Mouse (Mus musculus) cerebellum, postnatal 4 days (tissue): ENCODE measurements around the gene Asic3.
"Not testable (repeated sequence)": the region's sequence is repeated elsewhere in the genome, so short reads cannot be mapped to it uniquely, and the experiment has no call there.

Source experiments
- DNase-seq, 2 experiments: peaks; one replicate each; pipeline ENCODE4 v3.0.0; 2022; ENCODE audit warnings: low spot score in 2 of 2, mixed read lengths in 1 of 2

The Asic3 gene

DNA sequence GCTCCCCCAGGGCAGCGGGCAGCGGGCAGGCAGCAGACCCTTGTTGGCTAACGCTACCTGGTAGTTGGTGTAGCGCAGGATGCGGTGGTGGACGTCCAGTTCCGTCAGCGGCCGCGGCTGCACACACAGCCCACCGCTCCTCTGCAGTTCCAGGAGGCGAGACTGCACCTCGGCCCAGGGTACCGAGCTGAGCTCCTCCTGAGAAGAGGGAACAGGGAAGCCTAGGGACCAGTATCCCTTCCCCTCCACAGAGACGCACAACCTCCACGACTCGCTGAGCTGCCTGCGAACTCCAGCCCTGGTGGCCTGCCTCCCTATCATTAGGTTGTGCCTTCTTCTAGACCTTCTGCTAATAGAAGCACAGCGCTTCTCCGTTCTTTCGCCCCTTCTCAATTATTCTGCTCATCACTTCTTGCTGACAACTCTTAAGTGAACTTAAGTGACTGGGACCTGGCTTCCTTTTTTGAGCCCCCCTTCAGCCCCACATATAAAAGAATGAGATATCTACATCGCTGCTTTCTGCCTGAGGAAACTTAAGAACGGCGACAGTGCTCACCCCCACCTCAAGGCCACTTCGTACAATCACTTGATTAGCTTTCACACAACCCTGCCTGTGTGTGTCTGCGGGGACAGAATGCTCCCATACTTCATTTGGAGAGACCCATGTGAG is 24.8 kb upstream of the Asic3 start:
- DNase-seq, result no peak

GRCm38 (mm10) chr5:24389011-24389657 is 24.1 kb upstream of the Asic3 start:
- DNase-seq, result no peak

DNA sequence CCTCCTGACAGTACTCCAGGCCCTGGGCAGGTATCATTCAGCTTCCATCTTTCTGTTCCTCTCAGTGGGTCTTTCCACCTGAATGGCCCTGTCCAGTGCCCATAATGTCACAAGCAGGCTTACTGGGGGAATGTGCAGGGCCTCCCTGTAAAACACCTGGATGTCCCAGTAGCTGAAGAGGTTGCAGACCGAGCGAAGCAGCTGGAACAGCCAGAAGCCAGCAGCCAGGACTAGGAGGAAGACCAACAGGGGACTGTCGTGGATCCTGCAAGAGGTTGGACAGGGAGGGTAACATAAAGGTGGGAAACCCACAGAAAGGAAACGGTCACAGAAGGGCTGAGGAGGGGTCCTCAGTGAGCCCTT is 23.6 kb upstream of the Asic3 start:
- DNase-seq, result no peak

DNA sequence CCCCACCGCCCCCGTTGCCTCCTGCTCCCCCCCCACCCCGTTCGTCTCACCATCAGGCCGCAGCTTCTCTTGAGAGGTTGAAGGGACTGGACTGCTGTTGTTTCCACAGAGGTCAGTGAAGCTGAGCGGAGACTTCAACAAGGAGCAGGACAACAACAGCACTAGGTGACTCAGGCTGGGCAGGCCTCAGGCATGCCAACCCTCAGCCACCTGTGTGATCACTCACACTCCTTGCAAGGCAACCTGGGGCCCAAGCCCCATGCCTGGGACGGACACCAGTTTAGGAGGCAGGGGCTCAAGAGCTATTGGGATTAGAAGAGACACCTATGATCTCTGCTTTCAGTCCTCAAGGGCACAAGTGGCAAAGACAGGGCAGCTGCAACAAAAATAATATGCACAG is 21.3 kb upstream of the Asic3 start, which contains the start of gene Atg9b:
Gene Atg9b (minus strand): TSS at position 280 of the 400 bp plus-strand sequence.
- DNase-seq, result no peak

DNA sequence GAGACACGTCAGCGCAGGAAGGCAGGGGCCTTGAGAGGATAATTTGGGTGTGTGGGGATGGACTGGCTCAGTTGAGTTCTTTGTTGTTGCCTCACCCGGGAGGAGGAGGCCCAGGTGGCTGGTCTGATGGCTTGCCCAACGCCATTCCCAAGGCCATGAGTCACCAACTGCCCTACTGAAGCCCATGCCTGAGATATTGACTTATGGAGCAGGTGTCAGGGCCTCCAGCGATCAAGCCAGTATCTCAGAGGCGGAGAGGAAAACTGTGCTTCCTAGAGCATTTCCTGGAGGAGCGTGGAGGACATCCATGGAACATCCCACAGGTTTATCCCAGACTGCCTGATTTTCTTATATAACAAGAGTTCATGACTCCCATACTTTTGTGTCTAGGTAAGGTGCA is 20.5 kb upstream of the Asic3 start:
- DNase-seq, result no peak

GRCm38 (mm10) chr5:24393392-24393997 is 19.7 kb upstream of the Asic3 start, which contains the start of gene Abcb8:
Abcb8 (plus strand) TSS chr5:24393663.
- peak; percentile 68 to 83 for DNase-seq

GRCm38 (mm10) chr5:24394165-24394894 is 18.9 kb upstream of the Asic3 start:
- peak; percentile 79 to 92 for DNase-seq

GRCm38 (mm10) chr5:24396254-24396653 is 16.9 kb upstream of the Asic3 start:
- not testable (repeated sequence) for DNase-seq

DNA sequence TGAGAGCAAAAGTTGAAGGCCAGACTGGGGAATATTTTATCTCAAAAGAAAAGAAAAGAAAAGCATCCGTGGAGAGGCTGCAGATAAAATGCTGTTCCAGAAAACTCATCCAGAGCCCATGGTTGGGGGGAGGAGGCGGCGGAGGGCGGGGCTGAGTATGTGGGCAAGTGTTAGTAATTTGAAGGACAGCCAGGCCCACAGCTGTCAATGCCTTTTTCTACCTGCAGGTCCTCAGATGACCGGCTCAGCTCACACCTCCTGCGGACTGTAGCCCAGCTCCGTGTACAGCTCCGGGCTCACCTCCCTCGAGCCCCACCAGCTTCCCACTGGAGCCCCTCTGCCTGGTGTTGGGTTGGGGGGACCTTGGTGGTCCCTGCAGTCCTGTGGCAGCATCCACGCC is 13.5 kb upstream of the Asic3 start:
- DNase-seq, result no peak

DNA sequence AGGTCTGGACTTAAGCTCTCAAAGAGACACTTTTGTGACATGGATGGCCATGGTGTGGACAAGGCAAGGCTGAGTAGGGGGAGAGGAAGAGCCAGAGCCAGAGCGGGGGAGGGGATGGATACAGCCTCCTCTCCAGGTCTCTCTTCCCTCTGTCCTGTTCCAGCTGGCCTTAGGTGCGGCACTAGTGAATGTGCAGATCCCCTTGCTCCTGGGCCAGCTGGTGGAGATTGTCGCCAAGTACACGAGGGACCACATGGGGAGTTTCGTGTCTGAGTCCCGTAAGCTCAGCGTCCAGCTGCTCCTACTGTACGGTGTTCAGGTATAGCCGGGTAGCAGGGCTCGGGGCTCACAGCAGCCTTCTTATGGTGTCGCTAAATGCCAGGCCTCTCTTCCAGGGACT is 12.8 kb upstream of the Asic3 start:
- DNase-seq, result no peak

DNA sequence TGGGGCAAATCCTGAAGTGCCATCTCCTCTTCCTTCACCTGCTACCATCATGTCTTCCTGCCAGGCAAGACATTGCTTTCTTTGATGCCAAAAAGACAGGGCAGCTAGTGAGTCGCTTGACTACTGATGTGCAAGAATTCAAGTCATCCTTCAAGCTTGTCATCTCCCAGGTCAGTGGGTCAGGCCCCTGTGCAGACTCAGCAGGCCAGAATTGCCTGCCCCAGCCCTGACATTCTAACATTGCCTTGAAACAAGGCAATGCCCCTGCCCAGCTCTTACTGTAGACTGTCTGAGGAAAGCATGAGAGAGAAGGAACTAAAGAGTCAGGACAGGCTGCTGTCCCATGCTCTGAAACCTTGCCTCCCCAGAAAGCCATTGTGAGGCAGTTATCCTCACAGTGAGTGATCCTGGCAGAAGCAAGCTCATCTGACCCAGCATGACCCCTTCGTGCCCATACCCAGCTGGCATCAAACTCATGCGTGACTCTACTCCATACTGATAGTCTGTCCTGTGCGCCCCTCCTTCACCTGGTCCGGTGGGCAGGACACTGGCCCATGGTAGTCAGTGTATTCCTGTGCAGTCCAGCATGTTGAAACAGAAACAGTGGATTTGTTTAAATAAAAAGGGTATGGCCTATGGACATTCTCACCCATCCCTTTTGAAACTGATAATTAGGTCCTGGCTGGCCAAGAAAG is 12.1 kb upstream of the Asic3 start:
- DNase-seq, result no peak

DNA sequence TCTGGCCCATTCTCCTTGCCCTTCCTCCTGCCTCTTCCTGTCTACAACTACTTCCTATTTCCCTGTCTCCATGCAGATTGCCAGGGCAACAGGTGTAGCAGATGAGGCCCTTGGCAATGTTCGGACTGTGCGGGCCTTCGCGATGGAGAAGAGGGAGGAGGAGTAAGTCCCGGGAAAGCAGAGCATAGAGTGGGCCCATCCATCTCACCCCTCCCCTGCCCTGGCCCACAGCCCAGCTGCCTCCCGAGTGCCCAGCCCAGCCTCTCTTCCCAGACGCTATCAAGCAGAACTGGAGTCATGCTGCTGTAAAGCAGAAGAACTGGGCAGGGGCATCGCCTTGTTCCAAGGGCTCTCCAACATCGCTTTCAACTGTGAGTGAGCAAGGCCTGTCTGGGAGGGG is 11.2 kb upstream of the Asic3 start:
- peak in 1 of 2 experiments; percentile 66 for DNase-seq

DNA sequence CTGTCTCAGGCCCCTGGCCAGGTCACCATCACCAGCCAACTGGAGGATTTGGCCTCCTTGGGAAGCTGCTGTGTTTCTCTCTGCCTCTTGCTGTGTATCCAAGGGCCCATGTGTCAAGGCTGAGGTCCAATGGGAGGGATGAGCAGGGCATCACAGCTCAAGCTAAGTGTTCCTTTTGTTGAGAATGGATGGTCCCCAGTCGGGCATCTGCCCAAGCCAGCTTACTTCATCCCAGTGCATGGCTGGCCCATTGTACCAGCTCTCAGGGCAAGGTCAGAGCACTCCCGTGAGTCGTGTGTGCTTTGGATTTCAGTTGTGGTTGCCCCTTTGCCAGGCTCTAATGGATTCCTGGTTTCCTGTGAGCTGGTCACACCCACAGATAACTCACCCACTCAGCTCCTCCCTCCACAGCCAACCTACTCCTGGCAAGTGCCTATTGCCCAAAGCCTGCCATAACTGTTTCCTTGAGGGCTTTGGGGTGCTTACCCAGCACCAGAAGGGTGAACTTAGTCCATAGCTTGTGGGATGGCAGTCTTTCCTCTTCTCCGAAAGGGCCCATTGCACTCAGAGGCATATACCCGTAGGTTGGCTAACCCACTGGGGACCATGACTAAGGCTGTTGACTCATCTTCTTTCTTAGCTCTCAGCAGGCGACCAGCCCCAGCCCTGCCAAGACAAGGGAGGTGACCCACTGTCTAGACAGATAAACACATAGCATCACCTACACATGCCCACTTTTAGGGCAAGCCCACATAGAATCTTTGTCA is 8.4 kb upstream of the Asic3 start:
- DNase-seq, result no peak

GRCm38 (mm10) chr5:24405389-24405876 is 7.8 kb upstream of the Asic3 start:
- no peak for DNase-seq

GRCm38 (mm10) chr5:24408651-24409050 is 4.5 kb upstream of the Asic3 start:
- no peak for DNase-seq

DNA sequence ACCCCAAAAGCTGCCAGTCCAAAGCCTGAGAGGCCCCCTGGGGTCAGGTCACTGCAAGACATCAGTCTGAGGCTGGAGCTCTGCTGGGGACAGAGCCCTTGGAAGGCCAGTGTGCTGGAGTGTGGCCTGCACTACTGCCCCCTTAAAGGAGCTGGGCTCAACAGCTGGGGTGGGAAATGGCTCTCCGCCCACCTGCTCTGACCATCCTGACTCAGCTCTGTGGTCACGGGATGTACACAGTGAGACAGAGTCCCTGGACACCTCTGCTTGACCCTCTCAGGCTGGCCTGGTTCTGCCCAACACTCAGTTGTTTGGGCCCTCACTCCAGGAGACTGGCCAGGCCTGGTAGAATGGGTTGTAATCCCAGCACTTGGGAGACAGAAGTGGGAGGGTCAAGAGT is 3.7 kb upstream of the Asic3 start:
- DNase-seq, result no peak

GRCm38 (mm10) chr5:24412063-24412462 is 1.1 kb upstream of the Asic3 start:
- DNase-seq, result no peak

- no peak for DNase-seq
Measured at GRCm38 (mm10) chr5:24413938-24414337, 746 bp downstream of the Asic3 start.

DNA sequence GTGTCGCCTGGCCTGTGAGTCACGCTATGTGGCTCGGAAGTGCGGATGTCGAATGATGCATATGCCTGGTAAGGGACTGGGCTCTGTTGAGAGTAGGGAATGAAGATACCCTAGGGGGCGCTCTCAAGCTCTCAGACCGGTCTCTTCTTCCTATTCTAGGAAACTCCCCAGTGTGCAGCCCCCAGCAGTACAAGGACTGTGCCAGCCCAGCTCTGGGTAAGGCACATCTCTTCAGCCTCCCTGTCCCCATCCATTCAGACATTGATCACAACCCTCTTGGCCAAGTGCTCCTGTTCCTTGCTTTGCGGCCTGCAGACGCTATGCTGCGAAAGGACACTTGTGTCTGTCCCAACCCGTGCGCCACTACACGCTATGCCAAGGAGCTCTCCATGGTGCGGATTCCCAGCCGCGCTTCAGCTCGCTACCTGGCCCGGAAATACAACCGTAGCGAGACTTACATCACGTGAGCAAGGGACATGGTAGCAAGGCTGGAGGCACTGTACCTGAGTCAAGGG is 3.1 kb downstream of the Asic3 start:
- DNase-seq, result peak in 1 of 2 experiments; percentile 67

- DNase-seq, result no peak
Measured at GRCm38 (mm10) chr5:24417587-24417986, 4.4 kb downstream of the Asic3 start.

DNA sequence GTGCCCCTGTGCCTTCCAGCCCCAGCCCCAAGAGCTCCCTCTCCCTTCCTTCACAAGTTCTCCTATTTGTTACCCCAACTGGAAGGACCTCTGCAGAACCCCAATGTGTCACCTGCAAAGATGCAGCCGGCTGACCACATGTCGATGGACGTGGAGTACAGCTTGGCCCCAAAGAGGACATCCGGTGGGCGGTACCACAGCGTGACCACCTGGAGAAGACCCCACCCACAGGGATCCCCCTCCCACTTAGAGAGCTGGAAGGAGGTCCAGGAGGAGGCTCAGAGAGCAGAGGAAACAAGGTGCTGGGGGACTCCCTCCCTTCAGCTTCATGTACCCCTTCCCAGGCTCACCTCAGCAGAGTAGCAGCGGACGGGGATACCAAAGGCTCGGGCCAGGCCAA is 7.2 kb downstream of the Asic3 start:
- DNase-seq, result no peak
